Mouse (Mus musculus): ENCODE measurements around the gene Rack1. TPM values are rescaled to one million over a fixed set of nuclear protein-coding genes. Genes with fewer than 3 reads are reported as not detected.

Gene Rack1
- polyA plus RNA-seq, 1 experiment from 2014 or later: 428 TPM

- Histone ChIP-seq H3K4me2 (peak overlapping the region; percentile 67), H3K36me3 (no peaks in the 10 kb centered on the region), H3K9ac (no peak overlapping the region), H3K27me3 (replicated peaks) (0 out of 2 replicates have a peak, but pooled peaks cover 7% of the 10 kb centered on the region), H3K4me3 (peak overlapping the region; percentile 39), H3K27ac (ENCODE audit: poor library complexity, severe bottlenecking) (no peak overlapping the region), H3K9me3 (replicated peaks) (no peaks in the 10 kb centered on the region), H3K4me1 (replicated peaks) (peaks cover 10% of the 10 kb centered on the region)
- no peak for ATAC-seq (ENCODE audit: insufficient number of reproducible peaks, low FRiP score)
- 37% methylated on average over 8 of the region's 9 CpGs for WGBS
These were observed 33.1 kb downstream of the Rack1 start for GRCm38 (mm10) chr11:48833078-48833730.

- under 1% methylated on average over 30 of the region's 30 CpGs for WGBS
- peak overlapping the region; percentile 75 for H3K4me3 ChIP-seq
- H3K36me3 ChIP-seq: no peaks in the 10 kb centered on the region
- peaks cover 16% of the 10 kb centered on the region for H3K4me1 ChIP-seq (replicated peaks)
- peak overlapping the region; percentile 75 for H3K9ac ChIP-seq
- peak; percentile 90 for ATAC-seq (ENCODE audit: insufficient number of reproducible peaks, low FRiP score)
- H3K27me3 ChIP-seq (replicated peaks): peaks cover 7% of the 10 kb centered on the region
- H3K27ac ChIP-seq (ENCODE audit: poor library complexity, severe bottlenecking): peak overlapping the region; percentile 25; the same call in 1 of the 2 replicates
- peak overlapping the region; percentile 67 for H3K4me2 ChIP-seq
- no peaks in the 10 kb centered on the region for H3K9me3 ChIP-seq (replicated peaks)
These were observed 33.9 kb downstream of the Rack1 start for GRCm38 (mm10) chr11:48833731-48834639.

GRCm38 (mm10) chr11:48835923-48836322 lies 35.8 kb downstream of the Rack1 start:
- no peak overlapping the region for H3K9ac ChIP-seq
- H3K27me3 ChIP-seq (replicated peaks): peaks cover 17% of the 10 kb centered on the region
- ATAC-seq (ENCODE audit: insufficient number of reproducible peaks, low FRiP score): no peak
- H3K27ac ChIP-seq (ENCODE audit: poor library complexity, severe bottlenecking): no peak overlapping the region
- no peaks in the 10 kb centered on the region for H3K9me3 ChIP-seq (replicated peaks)
- H3K4me1 ChIP-seq (replicated peaks): peaks cover 10% of the 10 kb centered on the region
- no peak overlapping the region for H3K4me3 ChIP-seq
- no peak overlapping the region for H3K4me2 ChIP-seq
- WGBS: 66% methylated on average over 6 of the region's 6 CpGs
- H3K36me3 ChIP-seq: no peaks in the 10 kb centered on the region

GRCm38 (mm10) chr11:48836990-48837309 lies 36.8 kb downstream of the Rack1 start:
- Histone ChIP-seq H3K27ac (ENCODE audit: poor library complexity, severe bottlenecking) (no peak overlapping the region), H3K27me3 (replicated peaks) (peaks cover 17% of the 10 kb centered on the region), H3K36me3 (no peaks in the 10 kb centered on the region), H3K9ac (peak overlapping the region; percentile 80), H3K4me3 (peak overlapping the region; percentile 86), H3K4me2 (peak overlapping the region; percentile 88), H3K9me3 (replicated peaks) (no peaks in the 10 kb centered on the region), H3K4me1 (replicated peaks) (peaks cover 10% of the 10 kb centered on the region)
- 0 out of 2 replicates have a peak, but pooled peaks have one; percentile 0 for ATAC-seq (ENCODE audit: insufficient number of reproducible peaks, low FRiP score)
- WGBS: 18% methylated on average over 11 of the region's 11 CpGs

GRCm38 (mm10) chr11:48837310-48838180 lies 37.4 kb downstream of the Rack1 start:
- Histone ChIP-seq H3K4me3 (peak overlapping the region; percentile 86), H3K36me3 (no peaks in the 10 kb centered on the region), H3K27me3 (replicated peaks) (peaks cover 17% of the 10 kb centered on the region), H3K27ac (ENCODE audit: poor library complexity, severe bottlenecking) (no peak overlapping the region), H3K4me2 (peak overlapping the region; percentile 88), H3K9me3 (replicated peaks) (no peaks in the 10 kb centered on the region), H3K4me1 (replicated peaks) (peaks cover 10% of the 10 kb centered on the region), H3K9ac (peak overlapping the region; percentile 80)
- under 1% methylated on average over 77 of the region's 77 CpGs for WGBS
- peak; percentile 33; the same call in 1 of the 2 replicates for ATAC-seq (ENCODE audit: insufficient number of reproducible peaks, low FRiP score)

- 0 out of 2 replicates have a peak, but pooled peaks have one; percentile 7 for ATAC-seq (ENCODE audit: insufficient number of reproducible peaks, low FRiP score)
- H3K4me3 ChIP-seq: peak overlapping the region; percentile 86
- peaks cover 22% of the 10 kb centered on the region for H3K27me3 ChIP-seq (replicated peaks)
- H3K9ac ChIP-seq: peak overlapping the region; percentile 80
- H3K9me3 ChIP-seq (replicated peaks): no peaks in the 10 kb centered on the region
- H3K4me2 ChIP-seq: peak overlapping the region; percentile 88
- no peak overlapping the region for H3K27ac ChIP-seq (ENCODE audit: poor library complexity, severe bottlenecking)
- no peaks in the 10 kb centered on the region for H3K36me3 ChIP-seq
- H3K4me1 ChIP-seq (replicated peaks): peaks cover 10% of the 10 kb centered on the region
- 1% methylated on average over 16 of the region's 16 CpGs for WGBS
These were observed 38.2 kb downstream of the Rack1 start for GRCm38 (mm10) chr11:48838181-48838797.

GRCm38 (mm10) chr11:48838879-48839680 lies 38.9 kb downstream of the Rack1 start:
- H3K27ac ChIP-seq (ENCODE audit: poor library complexity, severe bottlenecking): no peak overlapping the region
- H3K9me3 ChIP-seq (replicated peaks): no peaks in the 10 kb centered on the region
- H3K36me3 ChIP-seq: no peaks in the 10 kb centered on the region
- H3K9ac ChIP-seq: no peak overlapping the region
- no peak for ATAC-seq (ENCODE audit: insufficient number of reproducible peaks, low FRiP score)
- H3K4me1 ChIP-seq (replicated peaks): peaks cover 10% of the 10 kb centered on the region
- 78% methylated on average over 10 of the region's 10 CpGs for WGBS
- peaks cover 23% of the 10 kb centered on the region for H3K27me3 ChIP-seq (replicated peaks)
- H3K4me3 ChIP-seq: 0 out of 2 replicates have a peak overlapping the region, but pooled peaks have one; percentile 86
- H3K4me2 ChIP-seq: peak overlapping the region; percentile 88

GRCm38 (mm10) chr11:48840805-48841204 lies 40.7 kb downstream of the Rack1 start:
- no peak overlapping the region for H3K9ac ChIP-seq
- no peak overlapping the region for H3K4me3 ChIP-seq
- no peak overlapping the region for H3K27ac ChIP-seq (ENCODE audit: poor library complexity, severe bottlenecking)
- H3K4me1 ChIP-seq (replicated peaks): peaks cover 10% of the 10 kb centered on the region
- peaks cover 23% of the 10 kb centered on the region for H3K27me3 ChIP-seq (replicated peaks)
- H3K4me2 ChIP-seq: no peak overlapping the region
- H3K36me3 ChIP-seq: no peaks in the 10 kb centered on the region
- no peaks in the 10 kb centered on the region for H3K9me3 ChIP-seq (replicated peaks)
- ATAC-seq (ENCODE audit: insufficient number of reproducible peaks, low FRiP score): no peak

- Histone ChIP-seq H3K27me3 (replicated peaks) (peaks cover 23% of the 10 kb centered on the region), H3K36me3 (no peaks in the 10 kb centered on the region), H3K4me3 (no peak overlapping the region), H3K4me2 (no peak overlapping the region), H3K9me3 (replicated peaks) (no peaks in the 10 kb centered on the region), H3K9ac (no peak overlapping the region), H3K4me1 (replicated peaks) (peaks cover 10% of the 10 kb centered on the region), H3K27ac (ENCODE audit: poor library complexity, severe bottlenecking) (no peak overlapping the region)
- no peak for ATAC-seq (ENCODE audit: insufficient number of reproducible peaks, low FRiP score)
- 75% methylated on average over 5 of the region's 5 CpGs for WGBS
These were observed 41.1 kb downstream of the Rack1 start for GRCm38 (mm10) chr11:48841213-48841612.

GRCm38 (mm10) chr11:48842378-48842792 lies 42.3 kb downstream of the Rack1 start:
- no peak for ATAC-seq (ENCODE audit: insufficient number of reproducible peaks, low FRiP score)
- Histone ChIP-seq H3K36me3 (no peaks in the 10 kb centered on the region), H3K9me3 (replicated peaks) (no peaks in the 10 kb centered on the region), H3K4me2 (no peak overlapping the region), H3K9ac (no peak overlapping the region), H3K27ac (ENCODE audit: poor library complexity, severe bottlenecking) (no peak overlapping the region), H3K27me3 (replicated peaks) (peaks cover 23% of the 10 kb centered on the region), H3K4me3 (no peak overlapping the region), H3K4me1 (replicated peaks) (peaks cover 6% of the 10 kb centered on the region)
- 79% methylated on average over 4 of the region's 4 CpGs for WGBS

All from heart, embryonic 12.5 days (tissue).